Mouse (Mus musculus) limb, embryonic 10.5 days (tissue): ENCODE measurements around the gene Sik1. TPM values are rescaled to one million over a fixed set of nuclear protein-coding genes. Genes with fewer than 3 reads are reported as not detected.
"Not testable (repeated sequence)": the region's sequence is repeated elsewhere in the genome, so short reads cannot be mapped to it uniquely, and the experiment has no call there.

ENCODE experiments used
- DNase-seq: peaks from one replicate; pipeline ENCODE4 v3.0.0-alpha.2; 2017; ENCODE audit warnings: low spot score
- H3K27ac ChIP-seq: fragments of 300-500 bp; sonication (generic); 2 replicates; pipeline ENCODE4 v1.5.1; 2016; ENCODE audit warnings: mild to moderate bottlenecking
- H3K27me3 ChIP-seq: fragments of 300-500 bp; sonication (generic); 2 replicates; pipeline ENCODE4 v1.6.1; 2016; ENCODE audit warnings: low read depth, mild to moderate bottlenecking; ENCODE audit not compliant: poor library complexity, severe bottlenecking
- H3K36me3 ChIP-seq: fragments of 300-500 bp; sonication (generic); 2 replicates; pipeline ENCODE4 v1.6.1; 2016; ENCODE audit warnings: mild to moderate bottlenecking, moderate library complexity
- H3K4me1 ChIP-seq: fragments of 300-500 bp; sonication (generic); 2 replicates; pipeline ENCODE4 v1.6.1; 2016
- H3K4me3 ChIP-seq: fragments of 300-500 bp; sonication (generic); 2 replicates; pipeline ENCODE4 v1.5.1; 2016; ENCODE audit warnings: mild to moderate bottlenecking, moderate library complexity
- H3K9me3 ChIP-seq: fragments of 300-500 bp; sonication (generic); replicated peaks from 2 replicates; pipeline ENCODE4 v1.6.1; 2016; ENCODE audit warnings: mild to moderate bottlenecking
- WGBS: fragments of 180-500 bp; shearing (Covaris S2); methylation state at CpG from one replicate; pipeline ENCODE4 v1.1.7; 2016; 5-methylcytosine and 5-hydroxymethylcytosine counted together
- polyA plus RNA-seq: library from polyadenylated mRNA; unstranded; fragments of >200 nt; fragmentation: Nextera tagmentation; extraction: Ambion mirVana; gene quantifications from 2 replicates; pipeline ENCODE4 v1.2.1, GENCODE M21; 2016

Sik1 gene
- polyA plus RNA-seq, 1 experiment from 2014 or later: 10.3 TPM

DNA sequence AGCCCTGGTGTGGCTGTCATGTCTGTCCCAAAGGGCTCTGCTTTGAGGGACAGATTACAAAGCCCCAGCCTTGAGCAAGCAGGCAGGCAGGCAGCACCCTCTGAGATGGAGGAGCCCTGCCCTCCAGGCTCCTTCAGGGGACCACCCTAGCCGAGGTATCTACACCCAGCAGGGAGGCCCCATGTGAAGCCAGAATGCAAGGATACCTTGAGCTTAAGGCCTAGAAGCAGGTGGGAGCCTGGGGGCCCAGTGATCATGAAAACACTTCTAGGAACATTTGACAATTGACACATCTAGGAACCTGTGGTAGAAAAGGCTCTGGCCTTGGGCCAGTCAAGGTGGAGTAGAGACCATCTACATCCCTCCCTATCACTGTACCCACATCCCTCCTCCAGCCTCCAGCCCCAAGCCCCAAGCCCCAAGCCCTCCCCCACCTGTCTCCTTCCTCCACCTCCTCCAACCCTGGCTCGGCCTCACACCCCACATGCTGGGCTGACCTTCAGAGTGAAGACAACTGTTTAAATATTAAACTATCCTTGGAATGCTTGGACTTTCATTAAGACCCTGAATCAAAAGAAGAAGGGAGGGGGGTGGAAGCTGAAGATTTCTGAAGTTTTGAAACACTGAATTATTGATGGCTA is 34.8 kb upstream of the Sik1 start:
- DNase-seq: no peak
- 54% methylated on average over 2 of the region's 2 CpGs for WGBS
- no peak overlapping the region for H3K4me3 ChIP-seq
- H3K9me3 ChIP-seq: no peaks in the 10 kb centered on the region
- H3K27ac ChIP-seq: peak overlapping the region; percentile 56; the same call in 1 of the 2 replicates
- no peaks in the 10 kb centered on the region for H3K27me3 ChIP-seq
- H3K4me1 ChIP-seq: peaks cover 45% of the 10 kb centered on the region
- no peaks in the 10 kb centered on the region for H3K36me3 ChIP-seq

DNA sequence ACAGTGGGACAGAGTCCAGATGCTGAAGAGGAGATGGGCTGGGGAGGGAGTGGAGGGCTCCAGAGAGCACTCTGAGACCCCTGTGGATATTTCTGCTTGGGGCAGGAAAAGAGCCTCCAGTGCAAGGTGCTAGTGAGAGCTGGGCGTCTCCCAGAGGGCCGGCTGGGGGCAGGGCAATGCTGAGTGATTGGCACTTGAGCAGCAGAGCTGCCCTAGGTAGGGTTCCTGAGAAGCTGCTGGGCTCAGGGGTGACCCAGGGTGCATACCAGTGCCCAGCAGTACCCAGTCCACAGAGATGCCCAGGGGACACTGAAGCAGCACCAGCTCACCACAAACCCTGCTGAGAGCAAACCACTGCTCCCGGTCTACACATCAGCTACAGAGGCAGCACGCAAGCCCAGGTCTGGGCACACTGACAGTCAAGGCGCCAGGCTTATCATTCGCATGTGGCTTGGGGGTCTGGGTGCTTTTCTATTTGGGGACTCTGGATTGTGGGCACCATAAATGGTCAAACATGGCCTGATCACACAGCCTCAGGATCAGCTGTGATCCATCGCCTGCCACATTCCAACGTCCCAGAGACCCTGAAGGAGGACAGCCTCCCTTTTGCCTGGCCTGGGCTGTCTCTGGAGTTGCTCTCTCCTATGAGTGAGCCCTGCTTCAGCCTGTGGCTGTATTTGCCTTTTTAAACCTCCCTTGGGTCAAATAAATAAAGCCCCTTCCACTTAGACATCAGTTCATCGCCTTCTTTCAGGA is 34.0 kb upstream of the Sik1 start:
- H3K9me3 ChIP-seq: no peaks in the 10 kb centered on the region
- DNase-seq: no peak
- no peaks in the 10 kb centered on the region for H3K36me3 ChIP-seq
- no peaks in the 10 kb centered on the region for H3K27me3 ChIP-seq
- H3K4me3 ChIP-seq: no peak overlapping the region
- H3K27ac ChIP-seq: 0 out of 2 replicates have a peak overlapping the region, but pooled peaks have one; percentile 56
- WGBS: 55% methylated on average over 9 of the region's 9 CpGs
- peaks cover 45% of the 10 kb centered on the region for H3K4me1 ChIP-seq

DNA sequence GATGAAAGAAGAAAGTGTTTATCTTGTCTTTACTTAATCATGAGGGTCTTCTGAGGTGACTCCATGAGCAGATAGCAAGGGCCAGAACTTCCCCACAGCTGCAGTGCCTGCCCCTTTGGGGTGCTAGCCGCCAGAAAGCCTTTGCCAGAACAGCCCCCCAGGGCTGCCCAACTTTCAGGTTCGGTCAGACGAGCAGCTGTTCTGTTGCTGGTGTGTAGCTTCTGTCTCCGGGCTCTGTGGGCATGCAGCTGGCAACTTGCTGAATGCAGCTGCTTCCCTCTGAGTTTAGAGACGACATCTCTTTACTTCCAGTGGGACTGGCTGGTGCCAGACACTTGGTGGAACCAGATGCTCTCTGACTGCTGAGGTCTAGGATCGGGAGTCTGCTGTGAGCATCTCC is 32.9 kb upstream of the Sik1 start:
- H3K27ac ChIP-seq: 0 out of 2 replicates have a peak overlapping the region, but pooled peaks have one; percentile 56
- 58% methylated on average over 6 of the region's 6 CpGs for WGBS
- H3K36me3 ChIP-seq: no peaks in the 10 kb centered on the region
- no peaks in the 10 kb centered on the region for H3K27me3 ChIP-seq
- no peaks in the 10 kb centered on the region for H3K9me3 ChIP-seq
- no peak for DNase-seq
- peaks cover 43% of the 10 kb centered on the region for H3K4me1 ChIP-seq
- no peak overlapping the region for H3K4me3 ChIP-seq

DNA sequence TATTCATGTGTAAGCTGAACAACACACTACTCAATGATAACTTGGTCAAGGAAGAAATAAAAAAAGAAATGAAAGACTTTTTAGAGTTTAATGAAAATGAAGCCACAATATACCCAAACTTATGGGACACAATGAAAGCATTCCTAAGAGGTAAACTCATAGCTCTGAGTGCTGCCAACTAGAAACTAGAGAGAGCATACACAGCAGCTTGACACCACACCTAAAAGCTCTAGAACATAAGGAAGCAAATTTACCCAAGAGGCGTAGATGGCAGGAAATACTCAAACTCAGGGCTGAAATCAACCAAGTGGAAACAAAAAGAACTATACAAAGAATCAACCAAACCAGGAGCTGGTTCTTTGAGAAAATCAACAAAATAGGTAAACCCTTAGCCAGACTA is 29.1 kb upstream of the Sik1 start:
- H3K27me3 ChIP-seq, H3K36me3 ChIP-seq, H3K27ac ChIP-seq, DNase-seq, H3K4me1 ChIP-seq, H3K9me3 ChIP-seq, H3K4me3 ChIP-seq: not testable (repeated sequence)
- 91% methylated on average over 1 of the region's 1 CpGs for WGBS

DNA sequence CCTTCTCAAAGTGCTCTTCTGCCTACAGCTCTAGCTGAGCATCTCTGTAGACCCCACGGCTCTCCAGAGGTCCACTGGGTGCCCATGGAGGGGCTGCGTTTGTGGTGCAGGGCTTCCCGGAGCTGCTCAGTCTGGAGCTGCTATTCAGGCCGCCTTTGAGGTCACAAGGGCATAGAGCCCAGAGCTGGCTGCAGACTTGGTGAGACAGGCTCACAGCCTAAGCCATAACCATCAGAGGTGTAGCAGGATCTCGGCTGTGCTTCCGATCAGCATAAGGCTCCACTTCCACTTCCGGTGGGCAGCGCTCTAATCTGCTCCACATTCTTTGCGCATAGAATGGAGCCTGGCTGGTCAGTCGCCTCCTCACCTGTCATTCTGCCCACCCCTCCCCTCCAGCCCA is 23.8 kb upstream of the Sik1 start:
- Histone ChIP-seq H3K9me3 (no peaks in the 10 kb centered on the region), H3K27me3 (no peaks in the 10 kb centered on the region), H3K36me3 (no peaks in the 10 kb centered on the region), H3K4me3 (no peak overlapping the region), H3K27ac (no peak overlapping the region), H3K4me1 (peaks cover 21% of the 10 kb centered on the region)
- no peak for DNase-seq
- WGBS: 80% methylated on average over 10 of the region's 10 CpGs

DNA sequence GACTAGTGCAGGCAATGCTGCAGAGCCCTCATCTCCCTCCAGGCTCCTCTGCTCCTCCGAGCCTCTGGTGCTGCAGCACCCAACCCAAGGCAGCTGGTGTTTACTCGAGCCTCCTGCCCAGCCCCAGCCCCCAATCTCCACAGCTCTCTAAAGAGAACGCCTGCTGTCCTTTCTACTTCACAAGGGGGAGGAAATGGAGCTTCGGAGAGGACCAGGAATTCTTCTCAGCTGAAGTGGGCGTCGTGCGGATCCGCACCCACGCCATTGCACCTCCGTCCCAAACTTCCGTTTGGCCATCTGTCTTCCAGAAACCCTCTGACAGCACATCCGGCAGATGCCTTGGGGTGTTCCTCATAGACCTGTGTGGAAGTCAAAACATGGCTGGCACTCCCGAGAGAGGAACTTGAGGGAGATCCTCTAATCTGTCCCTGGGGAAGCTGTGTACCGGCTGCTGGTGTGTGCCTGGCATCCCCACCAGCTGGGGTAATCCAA is 22.1 kb upstream of the Sik1 start:
- H3K27me3 ChIP-seq: no peaks in the 10 kb centered on the region
- H3K4me3 ChIP-seq: no peak overlapping the region
- DNase-seq: no peak
- no peaks in the 10 kb centered on the region for H3K9me3 ChIP-seq
- WGBS: 59% methylated on average over 14 of the region's 14 CpGs
- H3K36me3 ChIP-seq: no peaks in the 10 kb centered on the region
- H3K4me1 ChIP-seq: peaks cover 38% of the 10 kb centered on the region
- no peak overlapping the region for H3K27ac ChIP-seq

DNA sequence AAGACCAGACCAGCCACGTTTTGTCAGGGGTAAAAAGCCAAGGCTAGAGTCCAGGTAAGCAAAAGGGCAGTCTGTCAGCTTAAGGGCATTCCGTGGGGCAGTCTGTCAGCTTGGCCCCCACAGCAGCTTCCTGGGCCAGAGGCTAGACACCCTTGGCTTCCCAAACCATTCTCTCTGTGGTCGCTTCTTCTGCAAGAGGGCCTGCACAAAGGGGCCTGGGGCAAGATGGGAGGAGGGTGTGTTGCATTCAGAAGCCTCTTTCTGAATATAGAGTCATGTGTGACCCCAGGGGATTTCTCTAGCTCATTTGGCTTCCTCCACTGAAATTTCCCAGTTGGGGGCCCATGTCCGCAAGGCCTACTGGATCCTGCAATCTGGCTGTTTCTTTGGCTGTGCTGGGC is 21.6 kb upstream of the Sik1 start:
- Histone ChIP-seq H3K9me3 (no peaks in the 10 kb centered on the region), H3K36me3 (no peaks in the 10 kb centered on the region), H3K4me3 (no peak overlapping the region), H3K4me1 (peaks cover 43% of the 10 kb centered on the region), H3K27me3 (no peaks in the 10 kb centered on the region), H3K27ac (no peak overlapping the region)
- DNase-seq: no peak
- WGBS: 81% methylated on average over 4 of the region's 4 CpGs

DNA sequence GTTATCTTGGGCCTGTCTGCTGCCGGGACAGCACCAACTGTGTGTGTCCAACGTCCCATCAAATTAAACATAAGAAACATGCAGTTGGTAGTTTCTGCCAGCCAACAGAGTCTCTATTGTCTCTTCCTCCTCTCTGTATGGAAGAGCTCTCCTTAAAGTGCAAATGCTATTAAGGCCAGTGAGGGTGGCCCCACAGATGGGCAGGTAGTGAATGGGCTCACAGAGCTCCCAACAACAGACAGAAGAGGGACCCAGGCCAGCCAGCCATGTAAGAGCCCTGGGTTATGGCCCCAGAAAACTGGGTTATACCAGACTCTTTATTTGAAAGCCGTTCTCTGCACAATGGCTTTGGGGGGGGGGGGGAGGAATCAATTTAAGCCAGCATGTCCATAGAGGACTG is 21.2 kb upstream of the Sik1 start:
- Histone ChIP-seq H3K27me3 (no peaks in the 10 kb centered on the region), H3K4me3 (no peak overlapping the region), H3K27ac (no peak overlapping the region), H3K9me3 (no peaks in the 10 kb centered on the region), H3K4me1 (peaks cover 44% of the 10 kb centered on the region), H3K36me3 (no peaks in the 10 kb centered on the region)
- 77% methylated on average over 3 of the region's 3 CpGs for WGBS
- no peak for DNase-seq

DNA sequence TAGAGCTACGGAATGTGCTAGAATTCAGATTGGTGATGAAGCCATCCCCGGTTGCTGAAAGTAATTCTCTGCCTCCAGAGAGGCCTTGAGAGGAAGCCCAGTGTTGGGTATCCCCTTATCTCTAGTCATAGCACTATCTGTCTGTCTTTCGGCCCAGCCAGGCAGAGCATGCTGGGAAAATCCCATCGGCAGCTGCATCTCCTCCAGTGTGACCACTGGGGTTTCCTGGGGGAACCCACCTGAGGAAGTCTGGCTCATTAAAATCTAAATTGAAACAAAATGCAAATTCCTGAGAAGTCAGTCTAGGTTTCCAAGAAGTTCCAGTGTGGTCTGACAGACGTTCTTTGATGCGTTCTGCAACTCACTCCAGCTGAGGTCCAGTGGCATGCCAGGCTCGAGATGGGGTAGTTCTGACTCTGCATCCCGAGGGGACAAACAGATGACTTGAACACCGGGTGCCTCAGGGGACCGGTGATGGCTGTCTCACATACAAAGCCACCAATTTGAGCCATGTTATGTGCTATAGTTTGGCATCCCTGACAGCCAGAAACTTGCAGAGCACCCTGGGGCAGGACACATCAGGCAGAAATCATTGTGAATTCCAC is 19.8 kb upstream of the Sik1 start:
- H3K27ac ChIP-seq: no peak overlapping the region
- WGBS: 87% methylated on average over 10 of the region's 10 CpGs
- no peak for DNase-seq

DNA sequence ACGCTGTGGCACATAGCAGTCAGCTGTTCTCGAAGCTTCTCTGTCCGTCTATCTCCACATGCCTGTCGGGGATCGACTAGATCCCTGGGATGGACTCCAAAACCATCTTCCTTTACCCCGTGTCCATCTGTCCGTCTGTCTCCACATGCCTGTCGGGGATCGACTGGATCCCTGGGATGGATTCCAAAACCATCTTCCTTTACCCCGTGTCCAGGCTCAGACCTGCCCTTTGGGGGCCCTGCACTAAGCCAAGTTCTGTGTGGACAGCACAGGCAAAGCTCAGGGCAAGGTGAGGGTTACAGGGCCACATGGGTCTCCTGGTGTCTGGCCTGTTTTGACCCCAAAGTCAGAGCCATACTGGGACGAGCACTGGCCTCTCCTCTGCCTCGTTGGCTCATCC is 19.1 kb upstream of the Sik1 start:
- peaks cover 55% of the 10 kb centered on the region for H3K4me1 ChIP-seq
- H3K27ac ChIP-seq: no peak overlapping the region
- no peak for DNase-seq

More for the DNA sequence above, 19.8 kb upstream of the Sik1 start:
- no peaks in the 10 kb centered on the region for H3K27me3 ChIP-seq
- no peaks in the 10 kb centered on the region for H3K36me3 ChIP-seq
- no peak overlapping the region for H3K4me3 ChIP-seq
- no peaks in the 10 kb centered on the region for H3K9me3 ChIP-seq
- H3K4me1 ChIP-seq: peaks cover 53% of the 10 kb centered on the region

DNA sequence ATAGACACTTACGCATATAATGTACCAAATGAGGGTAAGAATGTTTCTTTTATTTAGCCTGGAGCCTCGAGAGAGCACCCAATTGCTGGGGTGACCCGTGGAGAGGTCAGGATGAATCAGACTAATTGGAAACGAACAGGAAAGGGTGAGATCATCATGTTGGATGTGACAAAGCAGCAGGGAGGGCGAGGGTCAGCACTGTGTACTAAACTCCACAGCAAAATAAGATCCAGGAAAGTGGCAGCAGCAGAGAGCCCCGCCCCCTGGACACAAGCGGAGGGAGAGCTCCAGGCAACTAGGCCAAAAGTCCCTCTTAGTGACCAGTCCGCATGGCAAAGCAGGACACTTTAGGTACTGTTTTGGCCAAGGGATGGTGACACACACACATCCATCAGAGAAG is 18.4 kb upstream of the Sik1 start:
- no peak for DNase-seq
- Histone ChIP-seq H3K9me3 (no peaks in the 10 kb centered on the region), H3K27me3 (no peaks in the 10 kb centered on the region), H3K36me3 (no peaks in the 10 kb centered on the region), H3K27ac (peak overlapping the region; percentile 37; the same call in 1 of the 2 replicates), H3K4me1 (peaks cover 55% of the 10 kb centered on the region), H3K4me3 (no peak overlapping the region)
- 63% methylated on average over 8 of the region's 8 CpGs for WGBS

More for the DNA sequence above, 19.1 kb upstream of the Sik1 start:
- no peak overlapping the region for H3K4me3 ChIP-seq
- H3K9me3 ChIP-seq: no peaks in the 10 kb centered on the region
- H3K36me3 ChIP-seq: no peaks in the 10 kb centered on the region
- H3K27me3 ChIP-seq: no peaks in the 10 kb centered on the region
- WGBS: 86% methylated on average over 12 of the region's 12 CpGs

DNA sequence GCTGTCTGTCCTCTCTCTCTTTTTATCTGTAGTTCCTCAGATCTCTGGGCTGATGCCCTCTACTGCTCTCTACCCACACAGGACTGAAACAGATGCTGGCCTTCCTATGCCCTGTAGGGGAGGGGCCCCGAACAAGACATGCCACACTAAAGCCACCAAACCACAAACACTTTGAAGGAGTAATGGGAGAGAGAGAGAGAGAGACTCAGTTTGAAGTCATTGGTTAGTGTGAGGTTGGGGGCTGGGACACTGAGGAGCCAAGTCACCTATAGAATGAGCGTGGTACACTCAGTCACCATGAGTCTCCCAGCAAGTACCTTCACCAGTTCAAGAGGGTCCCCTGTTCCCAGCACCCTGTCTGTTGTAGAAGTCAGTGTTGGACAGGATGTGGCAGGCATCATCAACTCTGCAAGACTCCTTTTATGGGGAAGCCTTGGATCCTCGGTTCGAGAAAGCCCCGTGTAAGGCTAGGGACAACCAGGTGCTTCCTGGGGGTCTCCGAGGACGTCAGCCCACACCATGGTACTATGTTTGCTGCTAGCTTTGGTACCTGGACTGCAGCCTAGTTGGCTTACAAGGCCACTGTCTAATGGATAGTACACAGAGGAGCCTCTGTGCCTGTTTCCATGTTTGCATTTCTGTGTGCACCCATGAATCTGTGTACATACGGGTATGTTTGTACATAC is 17.7 kb upstream of the Sik1 start:
- DNase-seq: no peak
- 90% methylated on average over 8 of the region's 8 CpGs for WGBS
- H3K36me3 ChIP-seq: no peaks in the 10 kb centered on the region
- H3K27me3 ChIP-seq: no peaks in the 10 kb centered on the region
- peaks cover 55% of the 10 kb centered on the region for H3K4me1 ChIP-seq
- no peaks in the 10 kb centered on the region for H3K9me3 ChIP-seq
- no peak overlapping the region for H3K27ac ChIP-seq
- H3K4me3 ChIP-seq: no peak overlapping the region

DNA sequence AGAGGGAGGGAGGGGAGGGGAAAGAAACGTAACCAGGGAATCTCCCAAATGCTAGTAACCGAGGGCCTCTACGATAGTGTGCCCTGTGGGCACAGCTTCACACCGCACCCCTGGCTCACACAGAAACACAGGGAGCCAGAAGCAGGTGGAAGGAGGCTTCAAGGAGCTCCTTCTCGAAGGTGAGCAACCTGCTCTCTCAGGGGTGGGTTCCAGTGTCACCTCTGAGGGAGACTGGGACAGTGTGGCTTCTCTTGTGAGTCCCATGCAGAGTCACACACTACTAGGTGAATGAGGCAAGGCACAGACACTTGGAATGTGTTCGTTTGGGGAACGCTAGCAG is 17.2 kb upstream of the Sik1 start:
- H3K4me1 ChIP-seq: peaks cover 54% of the 10 kb centered on the region
- H3K27ac ChIP-seq: no peak overlapping the region

More for the DNA sequence above, 17.2 kb upstream of the Sik1 start:
- Histone ChIP-seq H3K9me3 (no peaks in the 10 kb centered on the region), H3K36me3 (no peaks in the 10 kb centered on the region), H3K27me3 (no peaks in the 10 kb centered on the region), H3K4me3 (no peak overlapping the region)
- no peak for DNase-seq
- WGBS: 70% methylated on average over 7 of the region's 7 CpGs
